Mouse (Mus musculus) liver, adult 2 months (tissue): ENCODE data around the gene Clmp. TPM values are rescaled to one million over a fixed set of nuclear protein-coding genes. Genes with fewer than 3 reads are reported as not detected.

Source experiments
- DNase-seq: peaks from one replicate; pipeline ENCODE4 v3.0.0-alpha.2; 2011; ENCODE audit warnings: low read depth, low spot score; ENCODE audit errors: extremely low read depth
- H3K27ac ChIP-seq: fragments of 200-500 bp; replicated peaks from 2 replicates; pipeline ENCODE4 v1.5.1; 2012; ENCODE audit warnings: low read depth, mild to moderate bottlenecking, control low read depth, inconsistent platforms, low read length; ENCODE audit not compliant: insufficient read depth
- H3K27me3 ChIP-seq: fragments of 200-500 bp; 2 replicates; pipeline ENCODE4 v1.6.1; 2012; ENCODE audit warnings: mild to moderate bottlenecking, moderate library complexity, low read length, inconsistent platforms; ENCODE audit not compliant: control insufficient read depth, insufficient read depth
- H3K36me3 ChIP-seq: fragments of 200-500 bp; 2 replicates; pipeline ENCODE4 v1.6.1; 2012; ENCODE audit warnings: low read length, inconsistent platforms; ENCODE audit not compliant: control insufficient read depth, insufficient read depth
- H3K4me1 ChIP-seq: fragments of 200-500 bp; 2 replicates; pipeline ENCODE4 v1.6.1; 2011; ENCODE audit warnings: low read length; ENCODE audit not compliant: control insufficient read depth, insufficient read depth
- H3K4me3 ChIP-seq: fragments of 200-500 bp; 2 replicates; pipeline ENCODE4 v1.5.1; 2011; ENCODE audit warnings: low read depth, mild to moderate bottlenecking, control low read depth, low read length, moderate library complexity; ENCODE audit not compliant: insufficient read depth
- H3K79me2 ChIP-seq: fragments of 200-500 bp; 2 replicates; pipeline ENCODE4 v1.6.1; 2012; ENCODE audit warnings: inconsistent platforms, mild to moderate bottlenecking, low read length, moderate library complexity; ENCODE audit not compliant: control insufficient read depth, insufficient read depth
- H3K9ac ChIP-seq: fragments of 200-500 bp; 2 replicates; pipeline ENCODE4 v1.6.1; 2012; ENCODE audit warnings: low read depth, mild to moderate bottlenecking, control low read depth, inconsistent platforms, low read length
- CTCF ChIP-seq: fragments of 200-500 bp; IDR thresholded peaks from 2 replicates; pipeline ENCODE4 v1.5.1; 2011; ENCODE audit warnings: low read depth, low read length, control low read depth
- POLR2A ChIP-seq: fragments of 200-500 bp; IDR thresholded peaks from 2 replicates; pipeline ENCODE4 v1.6.1; 2011; ENCODE audit warnings: low read length, control low read depth; ENCODE audit not compliant: insufficient read depth; ENCODE audit errors: extremely low read depth
- WGBS: fragments of 180-500 bp; shearing (Covaris S2); methylation state at CpG from one replicate; pipeline ENCODE4 v1.1.7; 2018; 5-methylcytosine and 5-hydroxymethylcytosine counted together
- polyA plus RNA-seq: library from polyadenylated mRNA; depleted of rRNA; stranded (reverse); fragments of >200 nt; gene quantifications from 2 replicates; pipeline ENCODE4 v1.2.3, GENCODE M21; 2012
- total RNA-seq: library from RNA; depleted of rRNA; stranded (reverse); fragments of >200 nt; gene quantifications from 2 replicates; pipeline ENCODE4 v1.2.3, GENCODE M21; 2014

The Clmp gene
- total and polyA plus RNA-seq, 2 experiments = 0.46 to 1.3 TPM

DNA sequence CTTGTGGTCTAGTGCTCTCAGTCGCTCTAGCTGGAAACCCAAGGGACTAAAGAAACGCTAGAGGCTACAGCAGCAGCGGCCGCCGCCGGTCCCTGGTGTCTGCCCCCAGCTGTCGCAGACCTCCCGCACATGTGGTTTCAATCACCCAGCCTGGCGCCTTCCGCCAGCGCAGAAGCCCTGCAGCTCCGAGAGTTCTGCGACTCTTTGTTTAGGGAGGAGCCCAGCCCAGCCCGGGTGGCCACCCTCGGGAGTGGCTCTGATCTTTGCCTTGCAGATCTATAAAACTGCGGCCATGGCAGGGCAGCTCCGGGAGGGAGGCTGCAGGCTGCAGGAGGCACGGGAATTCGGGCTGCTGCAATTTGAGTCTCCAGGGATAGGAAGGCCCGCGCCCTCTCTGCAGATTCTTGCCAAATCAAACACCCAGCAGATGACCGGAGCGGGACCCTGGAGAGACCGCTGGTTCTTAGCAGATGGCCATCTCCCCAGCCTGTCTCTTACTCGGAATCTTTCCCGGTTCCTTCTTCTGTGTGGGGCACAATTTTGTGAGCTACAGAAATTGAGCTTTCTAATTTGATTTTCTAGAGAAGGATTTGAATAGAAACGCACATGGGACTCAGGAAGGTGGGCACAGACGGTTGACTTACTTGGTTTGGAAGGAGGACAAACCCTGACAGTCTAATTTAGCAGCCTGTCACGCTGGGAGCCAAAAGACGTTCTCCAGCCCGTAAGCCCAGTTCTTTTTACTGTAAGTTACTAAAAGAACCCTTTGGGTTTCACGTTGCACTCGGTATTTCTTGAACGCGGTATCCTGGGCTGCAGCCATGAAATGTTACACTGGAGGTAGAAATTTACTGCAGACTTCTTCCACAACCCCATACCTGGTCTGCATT is 45.2 kb downstream of the Clmp start:
- no peak for TF ChIP-seq CTCF
- no peak for TF ChIP-seq POLR2A
- Histone ChIP-seq H3K9ac (no peak overlapping the region), H3K36me3 (no peaks in the 10 kb centered on the region), H3K27ac (no peak overlapping the region), H3K4me1 (no peaks in the 10 kb centered on the region), H3K4me3 (peak overlapping the region; percentile 41; the same call in 1 of the 2 replicates), H3K79me2 (no peaks in the 10 kb centered on the region), H3K27me3 (peaks cover 6% of the 10 kb centered on the region; the same call in 1 of the 2 replicates)
- no peak for DNase-seq
- WGBS = 4% methylated on average over 35 of the region's 35 CpGs

GRCm38 (mm10) chr9:40731591-40732048 is 45.9 kb downstream of the Clmp start:
- WGBS = 36% methylated on average over 7 of the region's 7 CpGs
- Histone ChIP-seq H3K27ac (no peak overlapping the region), H3K9ac (no peak overlapping the region), H3K27me3 (peaks cover 6% of the 10 kb centered on the region; the same call in 1 of the 2 replicates), H3K79me2 (no peaks in the 10 kb centered on the region), H3K36me3 (no peaks in the 10 kb centered on the region), H3K4me3 (no peak overlapping the region), H3K4me1 (no peaks in the 10 kb centered on the region)
- no peak for DNase-seq
- no peak for TF ChIP-seq CTCF
- TF ChIP-seq POLR2A = no peak

GRCm38 (mm10) chr9:40732302-40732701 is 46.5 kb downstream of the Clmp start:
- 86% methylated on average over 2 of the region's 2 CpGs for WGBS
- Histone ChIP-seq H3K36me3 (no peaks in the 10 kb centered on the region), H3K79me2 (no peaks in the 10 kb centered on the region), H3K9ac (no peak overlapping the region), H3K27me3 (peaks cover 6% of the 10 kb centered on the region; the same call in 1 of the 2 replicates), H3K27ac (no peak overlapping the region), H3K4me3 (no peak overlapping the region), H3K4me1 (no peaks in the 10 kb centered on the region)
- no peak for TF ChIP-seq POLR2A
- TF ChIP-seq CTCF = no peak
- no peak for DNase-seq

GRCm38 (mm10) chr9:40737117-40737516 is 51.4 kb downstream of the Clmp start:
- H3K36me3 ChIP-seq = no peaks in the 10 kb centered on the region
- H3K4me3 ChIP-seq = no peak overlapping the region
- no peak for TF ChIP-seq CTCF
- TF ChIP-seq POLR2A = no peak
- no peaks in the 10 kb centered on the region for H3K4me1 ChIP-seq
- no peaks in the 10 kb centered on the region for H3K27me3 ChIP-seq
- no peaks in the 10 kb centered on the region for H3K79me2 ChIP-seq
- 85% methylated on average over 6 of the region's 6 CpGs for WGBS
- no peak for DNase-seq
- no peak overlapping the region for H3K27ac ChIP-seq
- H3K9ac ChIP-seq = no peak overlapping the region

- Histone ChIP-seq H3K4me1 (peaks cover 3% of the 10 kb centered on the region; the same call in 1 of the 2 replicates), H3K79me2 (no peaks in the 10 kb centered on the region), H3K27ac (no peak overlapping the region), H3K27me3 (no peaks in the 10 kb centered on the region), H3K9ac (no peak overlapping the region), H3K36me3 (no peaks in the 10 kb centered on the region), H3K4me3 (no peak overlapping the region)
- DNase-seq = no peak
- WGBS = 57% methylated on average over 7 of the region's 7 CpGs
- TF ChIP-seq POLR2A (no peak), CTCF (no peak)
Measured at GRCm38 (mm10) chr9:40743525-40744034, 57.8 kb downstream of the Clmp start.
